Mouse (Mus musculus) right cerebral cortex, postnatal 36 days (tissue): ENCODE results near the gene Dock1.
A peak's percentile ranks its signal among the peaks of the same experiment; 100 is the strongest.

Source experiments
- DNase-seq, 2 experiments: peaks; one replicate each; pipeline ENCODE4 v3.0.0; 2022; ENCODE audit warnings: low spot score in 2 of 2, mixed read lengths in 1 of 2

Dock1 gene

DNA sequence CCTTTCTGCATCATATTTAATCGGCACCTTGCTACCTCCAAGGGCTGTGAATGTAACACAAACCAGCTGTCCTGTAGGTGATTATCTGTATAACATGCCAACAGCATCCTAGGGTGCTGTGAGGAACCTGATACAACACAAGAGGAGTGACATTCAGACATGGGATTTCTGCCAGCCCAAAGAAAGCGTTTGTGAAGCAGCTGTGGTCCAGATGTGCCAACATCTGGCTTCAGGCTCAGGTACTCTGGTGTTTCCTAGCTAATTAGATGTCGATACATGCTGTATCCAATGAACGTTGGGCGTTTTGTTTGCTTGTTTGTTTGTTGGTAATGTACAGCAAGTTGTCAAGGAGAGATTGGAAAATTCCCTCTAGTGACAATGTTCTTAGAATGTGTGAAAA is 487.1 kb downstream of the Dock1 start:
- no peak for DNase-seq

DNA sequence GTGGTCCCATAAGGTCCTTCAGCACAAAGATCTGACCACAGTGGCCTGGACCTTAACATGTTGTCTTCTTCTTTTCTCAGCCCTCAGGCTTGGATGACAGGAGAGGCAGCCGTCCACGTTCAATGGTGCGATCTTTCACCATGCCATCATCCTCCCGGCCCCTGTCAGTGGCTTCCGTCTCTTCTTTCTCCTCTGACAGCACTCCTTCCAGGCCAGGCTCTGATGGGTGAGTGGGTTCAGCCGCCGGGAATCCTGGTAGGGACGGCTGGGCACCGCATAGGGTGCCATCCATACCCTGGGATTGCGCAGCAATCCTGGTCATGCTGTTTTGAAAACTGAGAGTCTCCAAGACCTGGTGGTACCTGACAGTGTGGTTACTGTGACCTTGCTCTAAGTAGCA is 487.9 kb downstream of the Dock1 start:
- DNase-seq = no peak

DNA sequence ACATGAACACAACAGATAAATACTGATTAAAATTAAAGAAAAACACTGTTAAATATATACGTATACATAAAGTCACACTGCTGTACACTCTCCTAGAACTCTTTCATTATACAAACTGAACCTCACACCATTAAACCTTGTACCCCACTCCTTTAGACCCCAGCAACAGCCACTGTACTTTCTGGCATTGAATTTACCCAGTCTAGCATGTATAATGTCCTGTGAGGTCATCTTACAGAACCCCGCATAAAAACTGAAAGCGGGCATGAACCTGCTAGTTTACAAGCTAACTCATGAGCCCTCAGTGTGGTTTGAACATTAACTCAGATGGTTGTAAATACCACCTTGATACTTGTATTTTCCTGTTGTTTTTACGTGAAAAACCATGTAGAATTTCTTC is 489.2 kb downstream of the Dock1 start:
- DNase-seq = no peak

DNA sequence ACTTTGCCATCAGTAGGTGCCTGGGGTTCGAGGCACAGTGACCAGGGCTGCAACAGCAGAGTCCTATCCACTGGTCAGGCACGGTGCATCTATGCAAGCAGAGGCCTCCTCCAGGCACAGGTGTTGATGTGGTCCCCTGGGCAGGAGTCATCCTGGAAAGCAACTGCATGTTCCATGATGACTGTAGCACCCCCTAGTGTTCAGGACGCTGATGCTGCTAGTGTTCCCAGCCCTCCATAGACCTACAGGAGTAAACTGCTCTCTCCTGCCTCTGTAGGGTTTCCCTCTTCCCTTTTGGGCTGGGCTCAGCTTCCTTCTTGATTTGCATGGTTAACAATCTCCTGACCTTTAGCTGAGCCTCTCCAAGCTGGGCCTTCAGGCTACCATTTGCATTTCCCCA is 494.7 kb downstream of the Dock1 start:
- DNase-seq = peak in 1 of 2 experiments; percentile 25

DNA sequence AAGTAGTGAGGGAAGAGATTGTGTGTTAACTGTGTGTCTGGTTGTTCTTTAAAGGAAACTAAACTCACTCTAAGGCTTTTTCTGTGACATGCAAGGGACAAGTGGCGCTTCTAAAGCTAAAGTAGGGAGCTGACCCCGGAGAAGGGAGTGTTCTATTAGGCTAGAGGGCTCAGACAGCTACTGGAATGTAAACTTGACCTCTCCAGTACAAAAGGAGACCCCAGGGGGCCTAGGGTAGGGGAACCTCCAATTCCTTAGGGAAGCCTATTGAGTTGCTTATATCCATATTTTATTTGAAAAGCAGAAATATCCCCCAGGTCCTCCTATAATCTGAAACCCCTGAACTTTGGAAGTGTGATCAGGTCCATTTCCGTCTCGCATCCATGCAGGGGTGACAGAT is 499.5 kb downstream of the Dock1 start:
- no peak for DNase-seq

- DNase-seq = no peak
Observed at GRCm38 (mm10) chr7:135172219-135172618, 501.8 kb downstream of the Dock1 start.

GRCm38 (mm10) chr7:135194190-135194589 is 523.7 kb downstream of the Dock1 start:
- DNase-seq = no peak

- no peak for DNase-seq
Observed at GRCm38 (mm10) chr7:135195631-135196030, 525.2 kb downstream of the Dock1 start.

- DNase-seq = no peak
Observed at GRCm38 (mm10) chr7:135196828-135197227, 526.4 kb downstream of the Dock1 start.

GRCm38 (mm10) chr7:135203920-135204319 is 533.5 kb downstream of the Dock1 start:
- no peak for DNase-seq

GRCm38 (mm10) chr7:135205111-135205510 is 534.7 kb downstream of the Dock1 start:
- peak; percentile 41 for DNase-seq

DNA sequence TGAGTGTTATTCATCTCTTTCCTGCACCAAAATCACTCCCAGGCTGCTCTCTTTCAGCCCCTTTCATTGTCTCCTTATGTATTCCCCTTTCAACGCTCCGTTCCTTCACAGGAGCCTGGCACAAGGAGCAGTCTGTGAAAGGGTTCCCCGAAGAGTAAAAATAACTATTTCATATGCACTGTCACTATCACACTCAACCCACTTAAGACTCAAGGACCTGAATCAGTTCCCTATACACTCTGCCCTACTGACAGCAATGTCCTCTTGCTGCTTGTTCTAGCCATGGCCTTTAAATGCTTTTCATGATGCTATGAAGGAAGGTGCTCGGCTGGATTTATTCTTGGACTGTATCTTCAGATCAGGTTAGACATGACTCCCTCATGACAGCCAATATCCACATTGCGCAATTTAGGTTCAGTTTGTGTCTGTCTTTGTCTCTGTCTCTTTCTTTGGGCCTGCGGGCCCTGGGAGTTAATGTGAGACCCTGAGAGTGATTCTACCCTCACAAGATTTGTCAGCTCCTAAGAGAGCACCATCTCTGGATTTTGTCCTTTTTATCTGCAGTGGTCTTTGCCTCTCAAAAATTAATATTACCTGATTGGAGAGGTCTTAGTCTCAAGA is 538.6 kb downstream of the Dock1 start:
- DNase-seq = no peak

DNA sequence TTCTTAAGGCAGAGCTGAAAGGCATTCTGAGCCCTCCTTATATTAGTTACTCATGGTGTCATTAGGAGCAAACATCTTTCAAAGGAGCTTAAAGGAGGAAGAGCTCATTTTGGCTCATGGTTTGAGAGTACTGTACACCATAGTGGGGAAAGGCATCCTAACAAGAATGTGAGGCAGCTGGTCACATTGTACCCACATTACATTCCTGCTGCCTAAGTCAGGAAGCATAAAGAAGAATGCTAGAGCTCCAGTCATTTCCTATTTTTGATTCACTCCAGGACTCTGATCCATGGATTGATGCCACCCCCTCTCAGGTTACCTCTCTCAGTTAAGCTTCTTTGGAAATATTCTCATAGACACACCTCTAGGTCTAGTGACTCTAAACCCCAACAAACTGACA is 539.8 kb downstream of the Dock1 start:
- DNase-seq = no peak

- DNase-seq = no peak
Observed at GRCm38 (mm10) chr7:135210831-135211230, 540.4 kb downstream of the Dock1 start.

DNA sequence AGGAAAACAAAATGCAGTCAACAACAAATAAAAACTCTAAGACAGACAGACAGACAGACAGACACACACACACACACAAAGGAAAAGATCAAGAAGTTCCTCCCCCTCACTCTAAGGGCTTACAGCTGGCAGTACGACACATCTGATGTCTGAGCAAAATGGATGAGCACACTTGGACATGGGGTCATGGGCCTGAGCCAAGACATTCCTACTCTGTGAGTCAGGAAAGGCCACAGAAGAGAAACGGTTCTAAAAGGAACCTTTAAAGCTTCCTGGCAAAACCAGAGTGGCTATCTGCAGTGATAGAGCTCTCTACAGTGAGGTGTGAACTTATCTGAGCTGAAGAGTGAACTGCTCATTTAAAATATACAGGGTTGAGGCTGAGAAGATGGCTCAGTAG is 542.1 kb downstream of the Dock1 start:
- no peak for DNase-seq

- no peak for DNase-seq
Observed at GRCm38 (mm10) chr7:135221475-135221874, 551.0 kb downstream of the Dock1 start.
